Mouse (Mus musculus) heart, adult 2 months (tissue): ENCODE results near the gene Pkib.

Experiments
- CTCF ChIP-seq: fragments of 200-600 bp; IDR thresholded peaks from 2 replicates; pipeline ENCODE4 v1.8.1; 2022; ENCODE audit warnings: antibody characterized with exemption, mild to moderate bottlenecking, moderate library complexity
- POLR2A ChIP-seq: fragments of 200-500 bp; IDR thresholded peaks from 2 replicates; pipeline ENCODE4 v1.6.1; 2011; ENCODE audit warnings: mild to moderate bottlenecking, low read depth, low read length, control low read depth; ENCODE audit not compliant: insufficient read depth

GRCm38 (mm10) chr10:57744128-57744765 lies 112.5 kb downstream of the Pkib start:
- TF ChIP-seq CTCF (no peak), POLR2A (no peak)
